ENCODE assay signal across 9 mouse cellular contexts in the genomic region with DNA sequence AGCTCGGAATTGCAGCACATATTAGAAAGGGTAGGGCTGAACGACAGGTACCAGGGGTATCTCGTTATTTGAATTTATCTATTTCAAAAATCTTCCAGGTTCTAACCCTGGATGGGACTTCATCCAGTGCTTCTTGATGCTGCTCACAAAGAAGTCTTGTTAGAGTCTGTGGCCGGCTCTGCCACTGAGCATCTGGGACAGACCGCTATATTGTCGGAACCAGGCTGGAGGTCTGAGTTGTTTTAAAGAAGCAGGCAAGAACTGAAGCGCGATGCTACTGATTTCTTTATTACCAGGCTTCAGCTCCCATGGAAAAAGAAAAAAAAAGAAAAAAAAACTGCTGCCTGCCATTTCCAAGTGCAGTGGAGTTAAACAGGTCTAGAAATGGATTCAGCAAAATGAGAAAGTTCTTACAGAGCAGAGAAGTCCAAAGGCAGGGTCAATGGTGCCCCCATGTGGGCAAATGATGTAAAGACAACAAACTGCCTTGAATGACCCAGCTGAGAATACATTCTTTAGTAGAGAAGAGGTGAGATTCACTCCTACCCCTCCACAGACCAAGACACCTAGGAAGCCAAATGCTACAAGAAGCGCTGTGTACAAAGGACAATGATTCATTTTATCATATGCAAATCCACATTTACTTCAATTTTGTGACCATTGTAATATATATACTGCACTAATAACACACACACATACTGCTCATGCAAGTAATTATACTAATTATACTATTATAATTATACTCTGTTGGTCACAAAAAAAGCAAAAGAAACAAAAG.
DNase-seq lines count a peak whose midpoint lies in the region; ATAC-seq lines count a peak whose summit lies in the region.
"Had no signal": no experiment of that assay in that cellular context is flagged by ENCODE, and none has a peak within 500 bp of the region (broad histone marks: within the 10 kb centered on the region; RNA-seq: fewer than 3 reads in every experiment).

No protein-coding gene starts in this region.

- no peaks in the 10 kb centered on the region for H3K9me3 ChIP-seq in midbrain, embryonic 15.5 days
- H3K9me3 ChIP-seq: limb, embryonic 12.5 days had no signal

- no peaks in the 10 kb centered on the region for H3K27me3 ChIP-seq in midbrain, embryonic 15.5 days (replicated peaks)

- 60% methylated on average over 9 of the region's 9 CpGs for WGBS in midbrain, embryonic 15.5 days

- H3K4me3 ChIP-seq in midbrain, embryonic 15.5 days = no peak overlapping the region
- H3K4me3 ChIP-seq: limb, embryonic 12.5 days had no signal

- ATAC-seq in midbrain, embryonic 15.5 days (replicated peaks) = peak; percentile 91

- no peaks in the 10 kb centered on the region for H3K36me3 ChIP-seq in midbrain, embryonic 15.5 days (replicated peaks)
- H3K36me3 ChIP-seq: limb, embryonic 12.5 days had no signal

- H3K9ac ChIP-seq in midbrain, embryonic 15.5 days = no peak overlapping the region
- H3K9ac ChIP-seq: limb, embryonic 12.5 days had no signal

- no peak overlapping the region for H3K4me2 ChIP-seq in midbrain, embryonic 15.5 days
- H3K4me2 ChIP-seq: limb, embryonic 12.5 days had no signal

- intact Hi-C loops in heart, postnatal 25 days (cut with DNase I) = no loop called here
- intact Hi-C loops in heart, postnatal 36 days (cut with DNase I) = no loop called here

- peak; percentile 73 for DNase-seq in heart, adult 11 months
- no peak for DNase-seq in heart, postnatal 25 days (ENCODE audit: low spot score)
- DNase-seq in NIH3T3 (ENCODE audit: low read depth) = peak; percentile 75
- peak; percentile 54 to 75 for DNase-seq in cerebellum, postnatal 36 days
- DNase-seq in heart, postnatal 36 days = peak; percentile 13 to 23
- peak; percentile 59 to 62 for DNase-seq in left cerebral cortex, adult 8-10 months (ENCODE audit: low spot score in 2 of 2)
- no peak for DNase-seq in thymus, postnatal 36 days

- H3K27ac ChIP-seq in midbrain, embryonic 15.5 days = no peak overlapping the region
- H3K27ac ChIP-seq: limb, embryonic 12.5 days had no signal

- no peaks in the 10 kb centered on the region for H3K4me1 ChIP-seq in midbrain, embryonic 15.5 days
- H3K4me1 ChIP-seq: limb, embryonic 12.5 days had no signal

Comparison
In these comparisons a context has a peak if more than half of its experiments do, and no peak if none do; other contexts are left out.
1. DNase-seq: peak in heart, adult 11 months (single experiment), NIH3T3 (single experiment), cerebellum, postnatal 36 days (2 of 2), heart, postnatal 36 days (2 of 2) and left cerebral cortex, adult 8-10 months (2 of 2); none in heart, postnatal 25 days (single experiment) and thymus, postnatal 36 days (0 of 2).